14 mouse cellular contexts compared by ENCODE assay signal in genomic region chr11:70621972-70622814, GRCm38 (mm10). TPM values are rescaled to one million over a fixed set of nuclear protein-coding genes. Genes with fewer than 3 reads are reported as not detected.
A peak's percentile ranks its signal among the peaks of the same experiment; 100 is the strongest.
DNase-seq lines count a peak whose midpoint lies in the region; ATAC-seq and TF ChIP-seq lines count a peak whose summit lies in the region.
"Had no signal": no experiment of that assay in that cellular context is flagged by ENCODE, and none has a peak within 500 bp of the region (broad histone marks: within the 10 kb centered on the region; RNA-seq: fewer than 3 reads in every experiment).

No protein-coding gene starts in this region.

- no peaks in the 10 kb centered on the region for H3K36me3 ChIP-seq in lung, postnatal 0 days (ENCODE audit: insufficient read depth, low read length)
- H3K36me3 ChIP-seq in intestine, postnatal 0 days (ENCODE audit: control insufficient read depth, insufficient read depth): no peaks in the 10 kb centered on the region
- H3K36me3 ChIP-seq in splenic B cell, adult 2 months (ENCODE audit: control insufficient read depth, insufficient read depth, low read length, poor library complexity, severe bottlenecking): no peaks in the 10 kb centered on the region
- H3K36me3 ChIP-seq: heart, embryonic 12.5 days; midbrain, embryonic 12.5 days had no signal

- no peaks in the 10 kb centered on the region for H3K27me3 ChIP-seq in lung, postnatal 0 days (replicated peaks; ENCODE audit: insufficient read depth, low read length)
- H3K27me3 ChIP-seq in intestine, postnatal 0 days (replicated peaks; ENCODE audit: control insufficient read depth, insufficient read depth, low read length): no peaks in the 10 kb centered on the region
- H3K27me3 ChIP-seq in splenic B cell, adult 2 months (ENCODE audit: control insufficient read depth, insufficient read depth, low read length, poor library complexity, severe bottlenecking): no peaks in the 10 kb centered on the region

- H3K27ac ChIP-seq in lung, postnatal 0 days (ENCODE audit: low read length): no peak overlapping the region
- H3K27ac ChIP-seq in intestine, postnatal 0 days (ENCODE audit: low read depth, low read length): no peak overlapping the region
- H3K27ac ChIP-seq: layer of hippocampus, adult 2 months; midbrain, embryonic 12.5 days had no signal

- H3K4me3 ChIP-seq in lung, postnatal 0 days (ENCODE audit: low read depth, low read length): no peak overlapping the region
- H3K4me3 ChIP-seq in intestine, postnatal 0 days (ENCODE audit: low read depth, low read length): no peak overlapping the region
- H3K4me3 ChIP-seq: heart, embryonic 12.5 days; layer of hippocampus, adult 2 months; midbrain, embryonic 12.5 days had no signal

- H3K4me2 ChIP-seq in lung, postnatal 0 days (replicated peaks; ENCODE audit: low read depth, low read length): no peak overlapping the region
- H3K4me2 ChIP-seq in intestine, postnatal 0 days (replicated peaks; ENCODE audit: low read depth): no peak overlapping the region
- H3K4me2 ChIP-seq: heart, embryonic 12.5 days; midbrain, embryonic 12.5 days had no signal

- ATAC-seq in lung, postnatal 0 days: peak; percentile 44
- peak; percentile 80 for ATAC-seq in intestine, postnatal 0 days
- no peak for ATAC-seq in cerebellum, adult (ENCODE audit: insufficient number of reproducible peaks, low FRiP score, low TSS enrichment)

- no peaks in the 10 kb centered on the region for H3K4me1 ChIP-seq in lung, postnatal 0 days (ENCODE audit: insufficient read depth, low read depth, low read length)
- 0 out of 2 replicates have a peak, but pooled peaks cover 9% of the 10 kb centered on the region for H3K4me1 ChIP-seq in intestine, postnatal 0 days (replicated peaks; ENCODE audit: control insufficient read depth, insufficient read depth, low read length)
- H3K4me1 ChIP-seq: heart, embryonic 12.5 days; midbrain, embryonic 12.5 days had no signal

- no peak for TF ChIP-seq EP300 in lung, postnatal 0 days (IDR thresholded peaks at IDR 0.05)

- DNase-seq in lung, postnatal 0 days (ENCODE audit: low spot score): peak; percentile 60
- DNase-seq in lung, postnatal 14 days: no peak
- peak; percentile 26 for DNase-seq in NIH3T3 (ENCODE audit: low read depth)
- DNase-seq in splenic B cell, adult 2 months (ENCODE audit: low read depth, low spot score): peak; percentile 64
- no peak for DNase-seq in urinary bladder, postnatal 4 days (ENCODE audit: low spot score in 2 of 2)
- no peak for DNase-seq in spleen, postnatal 36 days (ENCODE audit: low spot score in 2 of 2)
- DNase-seq: retina, postnatal 1 day had no signal

- WGBS in lung, postnatal 0 days: 33% methylated on average over 7 of the region's 7 CpGs
- 36% methylated on average over 7 of the region's 7 CpGs for WGBS in intestine, postnatal 0 days

- 0 out of 2 replicates have a peak, but pooled peaks have one; percentile 23 for TF ChIP-seq CTCF in lung, postnatal 0 days (IDR thresholded peaks at IDR 0.05)
- peak; percentile 17; the same call in 1 of the 2 replicates for TF ChIP-seq CTCF in intestine, postnatal 0 days (IDR thresholded peaks at IDR 0.05; ENCODE audit: low read depth)

- H3K9me3 ChIP-seq in lung, postnatal 0 days (ENCODE audit: low read length): no peaks in the 10 kb centered on the region
- H3K9me3 ChIP-seq in intestine, postnatal 0 days (ENCODE audit: control insufficient read depth): no peaks in the 10 kb centered on the region
- H3K9me3 ChIP-seq: heart, embryonic 12.5 days; midbrain, embryonic 12.5 days had no signal

- no peak overlapping the region for H3K9ac ChIP-seq in lung, postnatal 0 days (replicated peaks; ENCODE audit: low read depth)
- no peak overlapping the region for H3K9ac ChIP-seq in intestine, postnatal 0 days (ENCODE audit: low read depth, low read length)
- H3K9ac ChIP-seq: heart, embryonic 12.5 days; midbrain, embryonic 12.5 days had no signal

RNA-seq across cellular contexts. Expression of gene Chrne, which starts 3.2 kb away (rescaled TPM):
- not detected in 2 replicates for polyA plus RNA-seq in lung, postnatal 0 days (2015; fragmentation: Nextera tagmentation; extraction: Ambion mirVana)
- 0.12 TPM in 1 of 2 replicates, not detected in the other for polyA plus RNA-seq in intestine, postnatal 0 days (2015; fragmentation: Nextera tagmentation; extraction: Ambion mirVana)
- polyA plus RNA-seq: embryonic facial prominence, embryonic 11.5 days had no signal

RNA-seq across cellular contexts. Expression of gene 4930544D05Rik, which starts 6.5 kb away (rescaled TPM):
- polyA plus RNA-seq in lung, postnatal 0 days (2015; fragmentation: Nextera tagmentation; extraction: Ambion mirVana): not detected in 2 replicates
- polyA plus RNA-seq in intestine, postnatal 0 days (2015; fragmentation: Nextera tagmentation; extraction: Ambion mirVana): not detected in 2 replicates
- polyA plus RNA-seq: embryonic facial prominence, embryonic 11.5 days; heart, embryonic 12.5 days; midbrain, embryonic 12.5 days; urinary bladder, adult 2 months had no signal

RNA-seq across cellular contexts. Expression of gene Gp1ba, which starts 16.7 kb away (rescaled TPM):
- 0.55 and 0.66 TPM in 2 replicates for polyA plus RNA-seq in lung, postnatal 0 days (2015; fragmentation: Nextera tagmentation; extraction: Ambion mirVana)
- polyA plus RNA-seq in intestine, postnatal 0 days (2015; fragmentation: Nextera tagmentation; extraction: Ambion mirVana): 0.07 and 0.10 TPM in 2 replicates

RNA-seq across cellular contexts. Expression of gene Rnf167, which starts 24.8 kb away (rescaled TPM):
- 112 and 119 TPM in 2 replicates for polyA plus RNA-seq in lung, postnatal 0 days (2015; fragmentation: Nextera tagmentation; extraction: Ambion mirVana)
- polyA plus RNA-seq in intestine, postnatal 0 days (2015; fragmentation: Nextera tagmentation; extraction: Ambion mirVana): 107 TPM in 2 replicates

RNA-seq across cellular contexts. Expression of gene Slc25a11, which starts 25.1 kb away (rescaled TPM):
- 118 and 121 TPM in 2 replicates for polyA plus RNA-seq in lung, postnatal 0 days (2015; fragmentation: Nextera tagmentation; extraction: Ambion mirVana)
- polyA plus RNA-seq in intestine, postnatal 0 days (2015; fragmentation: Nextera tagmentation; extraction: Ambion mirVana): 192 and 210 TPM in 2 replicates

Comparison
In these comparisons a context has a peak if more than half of its experiments do, and no peak if none do; other contexts are left out.
1. DNase-seq: peak in lung, postnatal 0 days (single experiment), NIH3T3 (single experiment) and splenic B cell, adult 2 months (single experiment); none in lung, postnatal 14 days (single experiment), urinary bladder, postnatal 4 days (0 of 2) and spleen, postnatal 36 days (0 of 2).